Mouse (Mus musculus) cerebellum, adult 2 months (tissue): ENCODE measurements around the gene Ube2s.

Source experiments
- CTCF ChIP-seq: fragments of 200-500 bp; IDR thresholded peaks from 2 replicates; pipeline ENCODE4 v1.5.1; 2011; ENCODE audit warnings: low read depth, mild to moderate bottlenecking, control low read depth, low read length, moderate library complexity, borderline replicate concordance; ENCODE audit not compliant: insufficient read depth
- POLR2A ChIP-seq: fragments of 200-500 bp; IDR thresholded peaks from 2 replicates; pipeline ENCODE4 v1.6.1; 2011; ENCODE audit warnings: low read length, control low read depth, borderline replicate concordance; ENCODE audit not compliant: insufficient read depth

- TF ChIP-seq POLR2A (no peak), CTCF (no peak)
These were observed 38.4 kb upstream of the Ube2s start for GRCm38 (mm10) chr7:4850621-4851314.
